Mouse (Mus musculus) gastrocnemius, postnatal 25 days (tissue): ENCODE data around the gene Ap3s2. TPM values are rescaled to one million over a fixed set of nuclear protein-coding genes. Genes with fewer than 3 reads are reported as not detected.
A peak's percentile ranks its signal among the peaks of the same experiment; 100 is the strongest.

Experiments used
- DNase-seq: peaks from one replicate; pipeline ENCODE4 v3.0.0; 2022
- microRNA-seq, 2 experiments: library from miRNA; unstranded; fragments of <30 nt; microRNA quantifications; one replicate each; pipeline ENCODE4 v1.2.0; 2021; ENCODE audit warnings: borderline replicate concordance in 2 of 2
- total RNA-seq, 2 experiments: library from RNA; stranded (reverse); gene quantifications; 1 replicate in 1 of 2; 2 replicates in 1 of 2; pipeline ENCODE4 v1.2.3; 2021

Ap3s2 gene
- total RNA-seq, 2 experiments from 2014 or later = 16.9 to 17.1 TPM

GRCm38 (mm10) chr7:79846342-79846741 is 74.1 kb downstream of the Ap3s2 start:
- DNase-seq = no peak

DNA sequence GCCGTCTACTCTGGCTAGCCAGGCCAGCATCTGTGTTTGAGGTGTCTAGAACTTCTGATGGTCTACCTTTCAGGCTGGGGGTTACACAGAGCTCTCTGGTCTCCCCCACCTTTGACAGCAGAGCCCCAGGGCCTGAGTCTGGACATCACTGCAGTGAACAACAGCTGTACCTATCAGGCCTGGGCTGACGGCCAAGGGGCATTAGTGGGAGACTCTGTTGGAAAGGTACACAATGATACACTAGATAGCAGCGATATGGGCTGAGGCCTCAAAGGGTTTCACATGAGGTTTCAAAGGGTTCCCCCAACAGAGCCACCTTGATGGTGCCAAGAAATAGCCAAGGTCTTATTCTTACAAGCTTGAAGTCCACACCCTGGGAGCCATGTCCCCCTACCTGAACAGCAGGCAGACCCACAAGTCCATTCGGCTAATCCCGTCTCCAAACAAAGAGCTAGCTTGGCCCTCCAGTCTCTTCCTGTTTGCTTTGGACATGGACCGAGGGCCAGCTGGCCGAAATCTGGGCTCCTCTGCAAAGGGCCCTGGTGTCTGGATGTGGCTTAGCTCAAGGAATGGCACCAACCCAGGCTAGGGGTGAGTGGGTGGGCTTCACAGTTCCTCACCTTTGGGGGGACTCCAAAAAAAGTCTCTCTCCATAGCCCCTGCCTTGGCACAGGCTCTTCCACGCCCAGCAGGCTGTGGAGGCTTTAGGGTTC is 76.2 kb downstream of the Ap3s2 start:
- no peak for DNase-seq

DNA sequence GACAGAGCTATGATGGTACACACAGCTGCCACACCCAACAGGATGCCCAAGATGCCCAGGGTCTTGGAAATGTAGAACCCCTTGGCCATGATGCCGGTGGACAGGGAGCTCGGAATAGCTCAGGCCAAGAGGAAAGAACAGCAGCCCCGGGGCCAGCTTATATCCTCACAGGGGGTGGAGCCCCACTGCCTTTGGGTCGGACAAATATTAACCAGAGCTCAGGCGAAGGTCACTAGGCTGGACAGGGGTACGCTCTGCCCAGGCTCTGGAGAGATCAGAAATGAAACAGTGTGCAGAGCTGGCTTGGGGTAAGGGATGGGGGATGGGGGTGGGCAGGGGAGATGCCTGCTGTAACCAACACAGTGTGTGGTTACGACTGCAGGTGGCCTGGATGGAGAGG is 78.3 kb downstream of the Ap3s2 start:
- DNase-seq = no peak

DNA sequence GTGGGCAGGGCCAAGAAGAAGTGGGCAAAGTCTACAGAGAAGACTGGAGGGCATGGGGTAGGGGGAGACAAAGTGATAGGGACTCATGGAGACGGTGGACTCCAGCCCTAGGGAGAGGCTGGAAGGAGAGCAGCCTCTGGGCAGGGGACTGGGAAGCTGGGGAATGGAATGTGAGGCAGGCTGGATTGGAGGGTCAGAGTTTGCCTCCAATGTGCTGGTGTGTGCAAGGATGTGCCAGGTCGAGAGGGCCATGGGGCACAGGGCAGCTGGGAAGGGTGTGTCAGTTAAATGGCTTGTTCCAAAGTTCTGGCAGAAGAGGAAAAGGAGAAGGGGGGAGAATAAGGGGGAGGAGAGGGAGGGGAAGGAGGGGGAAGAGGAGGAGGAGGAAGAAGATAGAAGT is 83.2 kb downstream of the Ap3s2 start:
- no peak for DNase-seq

DNA sequence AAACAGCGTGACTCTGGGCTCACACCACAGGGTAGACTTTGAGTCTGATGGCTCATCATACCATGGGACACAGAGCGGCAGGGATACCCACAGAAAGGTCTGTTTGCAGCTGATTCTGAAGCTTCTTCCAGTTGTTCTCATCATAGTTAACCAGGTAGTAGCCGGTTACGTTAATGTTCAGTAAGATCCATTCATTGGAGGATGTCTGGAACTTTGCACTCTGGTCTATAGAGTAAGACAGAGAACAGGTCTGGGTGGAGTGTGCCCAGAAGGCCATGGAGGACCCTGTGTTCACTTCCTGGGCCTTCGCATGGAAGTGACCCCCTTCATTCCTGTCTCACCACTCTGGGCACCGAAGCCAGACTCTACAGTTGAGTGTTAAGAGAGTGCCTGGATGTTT is 85.3 kb downstream of the Ap3s2 start:
- no peak for DNase-seq

DNA sequence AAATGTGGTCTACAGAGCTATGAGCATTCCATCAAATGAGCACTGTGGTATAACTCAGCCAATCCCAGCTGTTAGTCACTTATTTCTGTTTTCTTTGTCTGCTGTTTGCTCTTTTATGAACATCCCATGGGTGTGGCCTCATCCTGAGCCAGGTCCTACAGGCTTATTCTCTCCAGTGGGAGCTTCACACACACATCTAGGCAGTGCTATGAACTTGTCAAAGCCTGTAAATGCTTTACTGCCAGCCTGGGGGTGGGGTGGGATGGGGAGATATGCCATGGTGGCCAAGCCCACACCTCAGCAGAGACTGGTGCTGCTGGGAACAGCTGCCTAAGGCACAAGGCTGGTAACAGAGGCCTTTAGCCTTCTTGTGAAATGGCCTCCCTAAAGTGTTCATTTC is 87.5 kb downstream of the Ap3s2 start:
- DNase-seq = no peak

DNA sequence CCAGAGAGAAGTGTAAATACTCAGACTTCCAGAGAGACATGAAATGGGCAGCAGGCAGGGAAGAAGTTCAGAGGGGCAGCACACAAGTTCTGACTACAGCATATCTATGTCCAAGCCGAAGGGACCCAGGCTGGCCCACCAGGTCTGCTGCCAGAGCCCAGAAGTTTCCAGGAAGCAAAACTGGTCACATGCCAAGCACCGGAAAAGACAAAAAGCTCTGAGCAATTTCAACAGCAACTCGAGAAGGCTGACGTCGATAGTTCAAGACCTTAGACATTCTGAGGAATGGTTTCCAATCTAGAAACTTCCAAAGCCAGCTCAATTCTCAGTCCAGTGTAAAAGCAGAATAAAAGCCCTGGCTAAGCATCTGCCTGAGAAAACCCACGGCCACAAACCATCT is 88.9 kb downstream of the Ap3s2 start:
- DNase-seq = peak; percentile 26

GRCm38 (mm10) chr7:79831145-79831544 is 89.3 kb downstream of the Ap3s2 start:
- no peak for DNase-seq

DNA sequence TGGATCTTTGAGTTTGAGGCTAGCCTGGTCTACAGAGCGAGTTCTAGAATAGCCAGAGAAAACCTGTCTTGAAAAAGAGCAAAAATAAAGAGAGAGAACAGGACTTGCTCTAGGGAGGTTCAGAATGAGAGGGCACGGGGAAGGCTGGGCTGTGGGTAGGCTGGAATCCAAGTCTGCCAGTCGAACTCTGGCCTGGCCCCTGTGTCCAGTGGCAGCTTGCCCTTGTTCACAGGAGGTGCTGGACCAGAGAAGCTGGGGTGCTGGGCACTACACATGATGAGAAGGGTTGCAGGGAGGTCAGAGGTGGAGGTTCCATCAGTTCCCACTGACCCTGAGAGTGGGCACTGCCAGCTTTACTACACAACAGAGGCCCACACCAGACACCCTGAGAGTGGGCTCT is 92.1 kb downstream of the Ap3s2 start:
- no peak for DNase-seq

Small RNAs within 50 kb of the gene (microRNA-seq; reads per million reads assigned to microRNA genes)
- 0 reads per million in 2 experiments for gene Gm24541

Other genes starting within 250 kb of the Ap3s2 start
- gene Kif7, start 204.9 kb downstream of the Ap3s2 start, total RNA-seq = under 1 TPM; 0.59 to 0.91 TPM
- 10 to 100 TPM in 1 of 2 experiments, 1 to 10 TPM in 1; 1.8 to 53.2 TPM for gene Plin1, start 187.7 kb downstream of the Ap3s2 start, total RNA-seq
- 10 to 100 TPM in 1 of 2 experiments, 1 to 10 TPM in 1; 8.8 to 11.8 TPM for gene Pex11a, start 177.5 kb downstream of the Ap3s2 start, total RNA-seq
- gene Wdr93, start 177.5 kb downstream of the Ap3s2 start, total RNA-seq = not detected
- gene Mesp1, start 126.9 kb downstream of the Ap3s2 start, total RNA-seq = not detected
- gene Mesp2, start 109.9 kb downstream of the Ap3s2 start, total RNA-seq = not detected
- gene Anpep, start 59.6 kb downstream of the Ap3s2 start, total RNA-seq = 1 to 10 TPM; 5.7 to 6.3 TPM
- gene Arpin, start 14.7 kb upstream of the Ap3s2 start, total RNA-seq = 1 to 10 TPM; 3.6 to 3.8 TPM
- 10 to 100 TPM; 20.8 to 27.9 TPM for gene Zfp710, start 104.2 kb upstream of the Ap3s2 start, total RNA-seq
- 100 to 1,000 TPM; 102 to 256 TPM for gene Idh2, start 194.7 kb upstream of the Ap3s2 start, total RNA-seq